8 mouse cellular contexts compared by ENCODE assay signal in the genomic region with DNA sequence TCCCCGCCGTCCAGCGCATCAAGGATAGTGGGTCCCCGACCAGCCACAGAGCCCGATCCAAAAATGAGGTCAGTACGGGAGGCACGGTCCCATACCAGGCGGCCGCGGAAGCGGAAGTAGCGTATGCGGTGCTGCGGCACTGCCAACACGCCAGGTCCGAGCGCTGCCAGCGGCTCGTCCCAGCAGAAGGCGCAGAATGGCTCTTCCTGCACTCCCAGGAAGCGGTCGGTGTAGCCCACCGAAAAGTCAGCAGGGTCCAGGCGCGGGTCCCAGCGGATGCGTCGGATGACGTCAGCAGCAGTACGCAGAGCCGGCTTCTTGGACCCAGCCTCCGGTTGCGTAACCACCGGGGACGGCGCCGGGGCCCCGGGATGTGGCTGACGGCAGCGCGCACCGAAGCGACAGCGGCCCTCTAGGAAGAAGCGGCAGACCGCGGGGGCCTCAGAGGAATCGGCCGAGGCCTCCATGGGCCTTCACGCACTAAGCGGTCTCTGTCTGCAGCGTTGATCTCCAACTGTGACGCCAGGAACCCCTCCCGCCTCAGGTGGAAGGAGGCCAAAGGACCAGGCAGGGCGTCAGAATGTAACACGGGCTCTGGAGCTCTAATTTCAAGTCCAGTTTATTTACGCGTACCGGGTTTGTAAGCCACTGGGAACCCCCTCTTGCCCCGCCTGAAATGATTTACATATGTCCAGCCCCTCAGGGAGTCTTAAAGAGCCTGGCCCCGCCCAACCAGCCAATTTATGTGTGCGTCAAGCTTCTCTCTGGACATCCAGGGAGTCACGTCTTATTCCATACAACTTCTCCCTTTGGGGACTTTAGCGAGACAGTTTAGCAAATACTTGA. TPM values are rescaled to one million over a fixed set of nuclear protein-coding genes. Genes with fewer than 3 reads are reported as not detected.
A peak's percentile ranks its signal among the peaks of the same experiment; 100 is the strongest.
DNase-seq lines count a peak whose midpoint lies in the region; ATAC-seq and TF ChIP-seq lines count a peak whose summit lies in the region.

No protein-coding gene starts in this region.

- under 1% methylated on average over 64 of the region's 64 CpGs for WGBS in heart, embryonic 14.5 days
- WGBS in liver, embryonic 14.5 days (ENCODE audit: insufficient replicate concordance): 1% methylated on average over 64 of the region's 64 CpGs
- WGBS in stomach, embryonic 16.5 days: under 1% methylated on average over 64 of the region's 64 CpGs

- TF ChIP-seq CTCF in liver, embryonic 14.5 days (IDR thresholded peaks at IDR 0.05; ENCODE audit: low read depth): no peak

- peak; percentile 74 for ATAC-seq in erythroid progenitor cell, adult 5-6 weeks (replicated peaks; ENCODE audit: low FRiP score, poor library complexity, severe bottlenecking)
- ATAC-seq in heart, embryonic 14.5 days (ENCODE audit: insufficient number of reproducible peaks, insufficient read depth, low FRiP score, low read depth): peak; percentile 60
- peak; percentile 77 for ATAC-seq in liver, embryonic 14.5 days (ENCODE audit: insufficient read depth)
- ATAC-seq in stomach, embryonic 16.5 days (ENCODE audit: insufficient read depth, low FRiP score): peak; percentile 77

- H3K9ac ChIP-seq in heart, embryonic 14.5 days (ENCODE audit: low read length): peak overlapping the region; percentile 85
- H3K9ac ChIP-seq in liver, embryonic 14.5 days (replicated peaks): peak overlapping the region; percentile 68
- peak overlapping the region; percentile 85 for H3K9ac ChIP-seq in stomach, embryonic 16.5 days (ENCODE audit: low read length)

- peak; percentile 90 for DNase-seq in CD4-positive, CD25-positive, alpha-beta regulatory T cell, adult 2 months (ENCODE audit: low read depth, low spot score)
- peak; percentile 88 for DNase-seq in kidney, postnatal 14 days
- peak; percentile 68 to 82 (median 68) for DNase-seq in liver, embryonic 14.5 days (ENCODE audit: low read depth in 3 of 3, low spot score in 3 of 3)
- DNase-seq in neural tube, embryonic 10.5 days (ENCODE audit: extremely low spot score, low spot score): peak; percentile 71

- 0 out of 2 replicates have a peak, but pooled peaks cover 8% of the 10 kb centered on the region for H3K27me3 ChIP-seq in heart, embryonic 14.5 days (ENCODE audit: control insufficient read depth, insufficient read depth, low read length)
- 0 out of 2 replicates have a peak, but pooled peaks cover 3% of the 10 kb centered on the region for H3K27me3 ChIP-seq in liver, embryonic 14.5 days (ENCODE audit: control insufficient read depth, insufficient read depth, low read length)
- no peaks in the 10 kb centered on the region for H3K27me3 ChIP-seq in stomach, embryonic 16.5 days (ENCODE audit: control insufficient read depth, insufficient read depth, low read length)

- peak overlapping the region; percentile 96 for H3K4me2 ChIP-seq in heart, embryonic 14.5 days (ENCODE audit: low read length)
- peak overlapping the region; percentile 94 for H3K4me2 ChIP-seq in liver, embryonic 14.5 days (ENCODE audit: low read depth)
- H3K4me2 ChIP-seq in stomach, embryonic 16.5 days (ENCODE audit: low read depth, low read length): peak overlapping the region; percentile 90

- TF ChIP-seq EP300 in liver, embryonic 14.5 days (IDR thresholded peaks at IDR 0.05; ENCODE audit: low read depth): no peak

- H3K27ac ChIP-seq in brown adipose tissue, adult 24 weeks (replicated peaks; ENCODE audit: low read depth, low read length): peak overlapping the region; percentile 97
- H3K27ac ChIP-seq in heart, embryonic 14.5 days (replicated peaks in 1 of 2; ENCODE audit: control insufficient read depth in 1 of 2, insufficient read depth in 1 of 2, low read depth in 2 of 2, low read length in 2 of 2): peak overlapping the region; percentile 88 to 95
- peak overlapping the region; percentile 67 for H3K27ac ChIP-seq in liver, embryonic 14.5 days
- peak overlapping the region; percentile 99 for H3K27ac ChIP-seq in stomach, embryonic 16.5 days (ENCODE audit: low read length)

- no peaks in the 10 kb centered on the region for H3K9me3 ChIP-seq in heart, embryonic 14.5 days (ENCODE audit: control insufficient read depth, low read length)
- H3K9me3 ChIP-seq in liver, embryonic 14.5 days (ENCODE audit: control insufficient read depth, low read length): no peaks in the 10 kb centered on the region
- H3K9me3 ChIP-seq in stomach, embryonic 16.5 days (replicated peaks; ENCODE audit: control insufficient read depth, low read length): no peaks in the 10 kb centered on the region

- peaks cover 39% of the 10 kb centered on the region for H3K36me3 ChIP-seq in heart, embryonic 14.5 days (ENCODE audit: control insufficient read depth, insufficient read depth, low read length)
- peaks cover 36% of the 10 kb centered on the region for H3K36me3 ChIP-seq in liver, embryonic 14.5 days (replicated peaks; ENCODE audit: control insufficient read depth, insufficient read depth, low read depth)
- H3K36me3 ChIP-seq in stomach, embryonic 16.5 days (ENCODE audit: control insufficient read depth, insufficient read depth, low read length): peaks cover 32% of the 10 kb centered on the region

- peak overlapping the region; percentile 74 for H3K4me3 ChIP-seq in brown adipose tissue, adult 24 weeks (ENCODE audit: insufficient read depth, low read depth, low read length)
- peak overlapping the region; percentile 75 to 76 for H3K4me3 ChIP-seq in heart, embryonic 14.5 days (ENCODE audit: control insufficient read depth in 1 of 2, insufficient read depth in 1 of 2, low read depth in 1 of 2, low read length in 2 of 2)
- peak overlapping the region; percentile 75 to 82 for H3K4me3 ChIP-seq in liver, embryonic 14.5 days (ENCODE audit: insufficient read depth in 1 of 2, low read depth in 2 of 2, low read length in 2 of 2)
- peak overlapping the region; percentile 78 for H3K4me3 ChIP-seq in stomach, embryonic 16.5 days (replicated peaks; ENCODE audit: low read length)

- H3K4me1 ChIP-seq in brown adipose tissue, adult 24 weeks (ENCODE audit: control insufficient read depth, insufficient read depth, insufficient read length, low read length): peaks cover 4% of the 10 kb centered on the region; the same call in 1 of the 2 replicates
- peaks cover 14 to 17% of the 10 kb centered on the region in 2 experiments for H3K4me1 ChIP-seq in heart, embryonic 14.5 days (ENCODE audit: control insufficient read depth in 2 of 2, insufficient read depth in 2 of 2, low read length in 2 of 2)
- H3K4me1 ChIP-seq in liver, embryonic 14.5 days (replicated peaks; ENCODE audit: control insufficient read depth in 2 of 2, insufficient read depth in 2 of 2, low read length in 1 of 2): peaks cover 3 to 10% of the 10 kb centered on the region in 2 experiments
- H3K4me1 ChIP-seq in stomach, embryonic 16.5 days (ENCODE audit: control insufficient read depth, insufficient read depth, low read length): peaks cover 39% of the 10 kb centered on the region

RNA-seq across cellular contexts. Expression of gene Leng9, which starts 0.7 kb away (rescaled TPM):
- polyA plus RNA-seq in brown adipose tissue, adult 24 weeks (2012; ENCODE audit: insufficient read depth, insufficient read length, missing spikeins): 2.1 and 3.6 TPM in 2 replicates
- total RNA-seq in erythroid progenitor cell, adult 5-6 weeks (2015; ENCODE audit: low replicate concordance): 2.9 TPM in 1 of 2 replicates, not detected in the other
- 0.64 and 1.4 TPM in 2 replicates for total RNA-seq in erythroid progenitor cell, adult 5-6 weeks (2017; ENCODE audit: low replicate concordance)
- 1.5 and 2.9 TPM in 2 replicates for polyA plus RNA-seq in heart, embryonic 14.5 days (2014; fragmentation: Nextera tagmentation; extraction: Ambion mirVana)
- polyA plus RNA-seq in liver, embryonic 14.5 days (2012; rRNA removed): 0.61 and 0.71 TPM in 2 replicates
- 0.44 and 0.56 TPM in 2 replicates for polyA plus RNA-seq in liver, embryonic 14.5 days (2014; fragmentation: Nextera tagmentation; extraction: Ambion mirVana)
- 6.0 and 6.3 TPM in 2 replicates for polyA plus RNA-seq in stomach, embryonic 16.5 days (2015; fragmentation: Nextera tagmentation; extraction: Ambion mirVana)

RNA-seq across cellular contexts. Expression of gene Leng8, which starts 12.6 kb away (rescaled TPM):
- polyA plus RNA-seq in brown adipose tissue, adult 24 weeks (2012; ENCODE audit: insufficient read depth, insufficient read length, missing spikeins): 20.2 and 24.0 TPM in 2 replicates
- 104 and 111 TPM in 2 replicates for total RNA-seq in erythroid progenitor cell, adult 5-6 weeks (2015; ENCODE audit: low replicate concordance)
- total RNA-seq in erythroid progenitor cell, adult 5-6 weeks (2017; ENCODE audit: low replicate concordance): 106 and 112 TPM in 2 replicates
- polyA plus RNA-seq in heart, embryonic 14.5 days (2014; fragmentation: Nextera tagmentation; extraction: Ambion mirVana): 27.0 and 43.6 TPM in 2 replicates
- 52.6 and 61.1 TPM in 2 replicates for polyA plus RNA-seq in liver, embryonic 14.5 days (2012; rRNA removed)
- polyA plus RNA-seq in liver, embryonic 14.5 days (2014; fragmentation: Nextera tagmentation; extraction: Ambion mirVana): 12.5 and 13.7 TPM in 2 replicates
- polyA plus RNA-seq in stomach, embryonic 16.5 days (2015; fragmentation: Nextera tagmentation; extraction: Ambion mirVana): 50.9 and 51.4 TPM in 2 replicates

RNA-seq across cellular contexts. Expression of gene Cdc42ep5, which starts 15.2 kb away (rescaled TPM):
- 4.0 and 10.1 TPM in 2 replicates for polyA plus RNA-seq in brown adipose tissue, adult 24 weeks (2012; ENCODE audit: insufficient read depth, insufficient read length, missing spikeins)
- not detected in 2 replicates for total RNA-seq in erythroid progenitor cell, adult 5-6 weeks (2015; ENCODE audit: low replicate concordance)
- not detected in 2 replicates for total RNA-seq in erythroid progenitor cell, adult 5-6 weeks (2017; ENCODE audit: low replicate concordance)
- 26.7 and 26.9 TPM in 2 replicates for polyA plus RNA-seq in heart, embryonic 14.5 days (2014; fragmentation: Nextera tagmentation; extraction: Ambion mirVana)
- polyA plus RNA-seq in liver, embryonic 14.5 days (2012; rRNA removed): 6.1 and 8.4 TPM in 2 replicates
- 6.7 TPM in 2 replicates for polyA plus RNA-seq in liver, embryonic 14.5 days (2014; fragmentation: Nextera tagmentation; extraction: Ambion mirVana)
- 81.9 and 86.4 TPM in 2 replicates for polyA plus RNA-seq in stomach, embryonic 16.5 days (2015; fragmentation: Nextera tagmentation; extraction: Ambion mirVana)

RNA-seq across cellular contexts. Expression of gene Ttyh1, which starts 30.2 kb away (rescaled TPM):
- polyA plus RNA-seq in brown adipose tissue, adult 24 weeks (2012; ENCODE audit: insufficient read depth, insufficient read length, missing spikeins): 1.4 and 2.3 TPM in 2 replicates
- not detected in 2 replicates for total RNA-seq in erythroid progenitor cell, adult 5-6 weeks (2015; ENCODE audit: low replicate concordance)
- under 0.01 TPM in 1 of 2 replicates, not detected in the other for total RNA-seq in erythroid progenitor cell, adult 5-6 weeks (2017; ENCODE audit: low replicate concordance)
- 0.70 and 0.72 TPM in 2 replicates for polyA plus RNA-seq in heart, embryonic 14.5 days (2014; fragmentation: Nextera tagmentation; extraction: Ambion mirVana)
- polyA plus RNA-seq in liver, embryonic 14.5 days (2012; rRNA removed): 0.11 and 0.36 TPM in 2 replicates
- polyA plus RNA-seq in liver, embryonic 14.5 days (2014; fragmentation: Nextera tagmentation; extraction: Ambion mirVana): 0.23 and 0.24 TPM in 2 replicates
- 8.6 and 10.0 TPM in 2 replicates for polyA plus RNA-seq in stomach, embryonic 16.5 days (2015; fragmentation: Nextera tagmentation; extraction: Ambion mirVana)

Comparison
In these comparisons a context has a peak if more than half of its experiments do, and no peak if none do; other contexts are left out.
1. Peak in every context shown above with its lines: DNase-seq, ATAC-seq, H3K4me3 ChIP-seq and H3K27ac ChIP-seq.